Mouse (Mus musculus): Measurements from ENCODE around the gene Uchl3.

DNA sequence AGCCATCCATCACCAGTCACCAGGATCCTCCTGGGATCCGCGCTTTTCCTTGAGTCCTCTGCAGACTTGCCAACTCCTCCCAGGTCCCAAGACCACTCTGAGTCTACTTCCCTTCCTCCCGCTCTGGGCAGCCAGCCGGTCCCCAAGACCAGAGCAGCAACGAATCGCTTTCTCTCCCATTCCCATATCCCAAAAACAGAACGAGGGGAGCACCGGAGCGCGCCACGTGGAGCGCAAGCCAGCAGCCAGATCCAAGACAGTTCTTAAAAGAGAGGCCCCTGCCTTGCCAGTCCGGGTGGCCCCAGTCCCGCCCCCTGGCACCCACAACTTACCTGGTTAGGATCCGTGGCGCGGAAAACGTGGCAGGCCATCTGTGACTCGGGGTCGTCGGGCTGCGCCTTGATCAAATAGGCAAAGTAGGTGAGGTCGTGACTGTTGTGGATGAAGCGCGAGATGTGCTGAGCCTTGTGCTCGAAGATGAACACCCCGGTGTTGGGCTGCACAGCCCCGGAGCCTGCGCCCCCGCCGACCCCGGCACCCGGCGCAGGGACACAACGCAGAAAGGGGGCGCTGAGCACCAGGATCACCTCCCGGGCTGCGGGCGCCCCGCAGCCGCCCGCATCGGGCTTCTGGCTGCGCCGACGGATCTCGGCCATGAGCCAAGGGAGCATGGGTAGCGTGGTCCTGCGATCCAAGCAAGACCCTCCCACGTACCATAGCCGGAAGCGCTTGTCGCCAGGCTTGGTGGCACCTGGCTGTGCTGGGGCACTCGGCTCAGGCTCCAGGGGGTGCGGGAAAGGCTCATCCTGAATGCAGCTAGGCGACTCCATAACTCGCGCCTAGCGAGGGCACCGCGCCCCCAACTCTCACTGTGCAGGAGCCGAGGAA lies 45.9 kb upstream of the Uchl3 start:
- TF ChIP-seq CTCF (IDR thresholded peaks at IDR 0.05; ENCODE audit: insufficient read depth, low read depth, low read length) (no peak), POLR2A (IDR thresholded peaks at IDR 0.05; ENCODE audit: insufficient read depth, low read depth, low read length) (no peak)
